Mouse (Mus musculus) small intestine, adult 2 months (tissue): ENCODE data around the gene Lrp2bp.

ENCODE experiments used
- CTCF ChIP-seq: fragments of 200-500 bp; IDR thresholded peaks from 2 replicates; pipeline ENCODE4 v1.5.1; 2012; ENCODE audit warnings: low read depth, mild to moderate bottlenecking, control low read depth, inconsistent platforms, low read length, moderate library complexity, mixed read lengths; ENCODE audit not compliant: insufficient replicate concordance, insufficient read length; ENCODE audit errors: extremely low read depth
- POLR2A ChIP-seq: fragments of 200-500 bp; IDR thresholded peaks from 2 replicates; pipeline ENCODE4 v1.6.1; 2012; ENCODE audit warnings: low read depth, mild to moderate bottlenecking, control low read depth, inconsistent platforms, low read length, moderate library complexity

DNA sequence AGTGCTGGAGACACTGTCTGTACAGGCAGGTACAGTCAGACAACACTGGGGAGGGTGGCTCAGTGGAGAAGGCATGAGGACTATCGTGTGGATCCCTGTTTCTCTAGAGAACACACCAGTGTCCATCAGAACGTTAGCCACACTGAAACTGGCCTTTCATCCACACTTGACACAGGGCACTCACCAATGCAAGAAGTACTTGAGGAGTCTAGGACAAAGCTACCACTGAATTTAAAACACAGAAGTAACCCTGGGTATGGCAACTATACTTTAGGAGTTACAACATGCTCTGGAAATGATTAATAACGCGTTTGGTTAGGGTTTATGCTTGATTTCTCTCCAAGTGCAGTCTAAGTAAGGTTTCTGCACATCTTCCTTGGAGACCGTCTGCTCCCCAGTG lies 73.7 kb downstream of the Lrp2bp start:
- TF ChIP-seq CTCF (no peak), POLR2A (no peak)
